Comparison of ENCODE assay signal across 17 mouse cellular contexts in the genomic region with DNA sequence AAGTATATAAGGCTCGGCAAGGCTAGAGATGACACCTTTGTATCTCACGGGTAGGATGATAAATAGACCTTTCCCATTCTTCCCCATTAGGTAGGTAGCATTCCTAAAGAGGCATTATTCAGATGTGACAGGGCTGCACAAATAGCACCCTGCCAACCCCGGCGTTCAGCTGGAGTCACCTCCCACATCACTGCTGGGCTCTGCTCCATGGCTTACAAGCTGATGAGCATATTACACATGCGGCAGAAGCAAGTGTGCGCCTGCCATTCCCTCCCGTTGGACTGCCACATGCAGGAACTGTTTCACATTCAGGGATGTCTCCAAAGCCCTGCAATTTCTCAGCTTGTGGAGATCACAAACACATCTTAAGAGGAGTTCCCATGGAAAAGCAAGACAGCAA.
DNase-seq lines count a peak whose midpoint lies in the region; ATAC-seq lines count a peak whose summit lies in the region.
"Had no signal": no experiment of that assay in that cellular context is flagged by ENCODE, and none has a peak within 500 bp of the region (broad histone marks: within the 10 kb centered on the region; RNA-seq: fewer than 3 reads in every experiment).

No protein-coding gene starts in this region.

- no peak overlapping the region for H3K4me3 ChIP-seq in neural tube, embryonic 14.5 days (ENCODE audit: low read depth, low read length)
- no peak overlapping the region for H3K4me3 ChIP-seq in neural tube, embryonic 15.5 days (replicated peaks)
- H3K4me3 ChIP-seq: embryonic facial prominence, embryonic 10.5 days; kidney, embryonic 15.5 days; limb, embryonic 15.5 days; midbrain, embryonic 12.5 days; neural tube, embryonic 12.5 days had no signal

- WGBS in neural tube, embryonic 14.5 days: 66% methylated on average over 7 of the region's 7 CpGs
- 64% methylated on average over 7 of the region's 7 CpGs for WGBS in neural tube, embryonic 15.5 days

- H3K36me3 ChIP-seq in neural tube, embryonic 14.5 days (ENCODE audit: control insufficient read depth, insufficient read depth, low read length): no peaks in the 10 kb centered on the region
- H3K36me3 ChIP-seq in neural tube, embryonic 15.5 days: no peaks in the 10 kb centered on the region
- H3K36me3 ChIP-seq: embryonic facial prominence, embryonic 10.5 days; kidney, embryonic 15.5 days; limb, embryonic 15.5 days; midbrain, embryonic 12.5 days; neural tube, embryonic 12.5 days had no signal

- intact Hi-C loops in left cerebral cortex, postnatal 25 days (cut with DNase I): no loop called here

- peak; percentile 75 to 77 for DNase-seq in layer of hippocampus, adult 8-10 months (ENCODE audit: low spot score in 2 of 2)
- peak; percentile 67 to 92 for DNase-seq in left cerebral cortex, postnatal 25 days (ENCODE audit: low spot score in 2 of 2)
- DNase-seq in thymus, postnatal 14 days: no peak
- no peak for DNase-seq in gastrocnemius, postnatal 4 days (ENCODE audit: low spot score in 2 of 2)
- DNase-seq in kidney, postnatal 10 days: no peak
- DNase-seq: adrenal gland, postnatal 36 days; cerebellum, adult 2 months; lung, postnatal 10 days had no signal

- no peaks in the 10 kb centered on the region for H3K9me3 ChIP-seq in neural tube, embryonic 14.5 days (ENCODE audit: control insufficient read depth, low read length)
- H3K9me3 ChIP-seq in neural tube, embryonic 15.5 days (replicated peaks): no peaks in the 10 kb centered on the region
- H3K9me3 ChIP-seq: embryonic facial prominence, embryonic 10.5 days; kidney, embryonic 15.5 days; limb, embryonic 15.5 days; midbrain, embryonic 12.5 days; neural tube, embryonic 12.5 days had no signal

- peak; percentile 38; the same call in 1 of the 2 replicates for ATAC-seq in neural tube, embryonic 14.5 days (ENCODE audit: low read depth)
- ATAC-seq in neural tube, embryonic 15.5 days (ENCODE audit: low FRiP score): no peak

- H3K9ac ChIP-seq in neural tube, embryonic 14.5 days (replicated peaks; ENCODE audit: low read depth, low read length): no peak overlapping the region
- H3K9ac ChIP-seq in neural tube, embryonic 15.5 days (replicated peaks): no peak overlapping the region
- H3K9ac ChIP-seq: kidney, embryonic 15.5 days; limb, embryonic 15.5 days; midbrain, embryonic 12.5 days; neural tube, embryonic 12.5 days had no signal

- no peak overlapping the region for H3K4me2 ChIP-seq in neural tube, embryonic 14.5 days (ENCODE audit: low read depth, low read length)
- H3K4me2 ChIP-seq in neural tube, embryonic 15.5 days: no peak overlapping the region
- H3K4me2 ChIP-seq: heart, embryonic 11.5 days; kidney, embryonic 15.5 days; limb, embryonic 15.5 days; midbrain, embryonic 12.5 days; neural tube, embryonic 12.5 days had no signal

- H3K4me1 ChIP-seq in neural tube, embryonic 14.5 days (ENCODE audit: control insufficient read depth, insufficient read depth, low read length): 0 out of 2 replicates have a peak, but pooled peaks cover 3% of the 10 kb centered on the region
- peaks cover 11% of the 10 kb centered on the region; the same call in 1 of the 2 replicates for H3K4me1 ChIP-seq in neural tube, embryonic 15.5 days
- H3K4me1 ChIP-seq: embryonic facial prominence, embryonic 10.5 days; limb, embryonic 15.5 days; midbrain, embryonic 12.5 days; neural tube, embryonic 12.5 days had no signal

- no peak overlapping the region for H3K27ac ChIP-seq in neural tube, embryonic 14.5 days (ENCODE audit: low read depth, low read length)
- H3K27ac ChIP-seq in neural tube, embryonic 15.5 days (replicated peaks): no peak overlapping the region
- H3K27ac ChIP-seq: embryonic facial prominence, embryonic 10.5 days; kidney, embryonic 15.5 days; limb, embryonic 15.5 days; midbrain, embryonic 12.5 days; neural tube, embryonic 12.5 days; stomach, postnatal 0 days had no signal

- no peaks in the 10 kb centered on the region for H3K27me3 ChIP-seq in neural tube, embryonic 14.5 days (ENCODE audit: control insufficient read depth, insufficient read depth, low read length)
- no peaks in the 10 kb centered on the region for H3K27me3 ChIP-seq in neural tube, embryonic 15.5 days (replicated peaks)
- H3K27me3 ChIP-seq: kidney, embryonic 15.5 days; limb, embryonic 15.5 days; midbrain, embryonic 12.5 days; neural tube, embryonic 12.5 days had no signal

Comparison
In these comparisons a context has a peak if more than half of its experiments do, and no peak if none do; other contexts are left out.
1. DNase-seq: peak in layer of hippocampus, adult 8-10 months (2 of 2) and left cerebral cortex, postnatal 25 days (2 of 2); none in thymus, postnatal 14 days (single experiment), gastrocnemius, postnatal 4 days (0 of 2) and kidney, postnatal 10 days (single experiment).